9 mouse cellular contexts compared by ENCODE assay signal in the genomic region with DNA sequence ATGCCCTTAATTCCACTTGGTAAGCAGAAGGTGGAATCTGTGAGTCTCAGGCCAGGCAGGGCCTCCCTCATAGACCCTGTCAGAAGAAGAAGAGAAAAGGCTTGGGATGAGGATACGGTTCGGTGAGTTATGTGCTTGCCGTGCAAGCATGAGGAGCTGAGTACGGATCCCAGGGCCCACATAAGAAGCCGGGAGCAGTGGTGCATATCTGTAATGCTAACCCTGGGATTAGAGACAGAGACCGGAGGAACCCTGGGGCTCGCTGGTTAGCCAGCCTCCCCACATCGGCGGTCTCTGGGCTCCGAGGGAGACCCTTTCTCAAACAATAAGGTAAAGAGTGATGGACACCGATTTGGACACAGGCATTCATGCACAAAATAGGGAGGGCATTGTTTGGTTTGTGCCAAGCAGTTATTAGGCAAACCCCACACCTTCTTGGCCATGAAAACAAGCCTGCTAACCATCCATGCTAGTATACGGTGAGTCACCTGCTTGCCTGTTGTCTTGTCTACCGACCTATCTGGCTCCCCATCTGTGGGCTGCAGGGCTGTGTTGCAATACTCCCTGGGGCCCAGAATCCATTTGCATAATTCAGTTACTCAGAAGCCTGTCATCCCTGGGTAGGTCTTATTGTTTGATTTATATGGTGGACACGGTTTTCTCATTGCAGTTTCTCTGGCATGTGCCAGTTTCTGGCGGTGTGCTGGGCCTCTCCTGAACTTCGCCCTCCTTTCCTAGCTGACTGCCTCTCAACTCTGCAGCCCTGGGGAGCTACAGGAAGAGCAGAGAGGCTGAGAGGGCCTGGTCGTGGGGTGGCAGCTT. TPM values are rescaled to one million over a fixed set of nuclear protein-coding genes. Genes with fewer than 3 reads are reported as not detected.
DNase-seq lines count a peak whose midpoint lies in the region; ATAC-seq and TF ChIP-seq lines count a peak whose summit lies in the region.
"Had no signal": no experiment of that assay in that cellular context is flagged by ENCODE, and none has a peak within 500 bp of the region (broad histone marks: within the 10 kb centered on the region; RNA-seq: fewer than 3 reads in every experiment).

No protein-coding gene starts in this region.

- peak; percentile 94 for DNase-seq in 416B (ENCODE audit: low read depth)
- DNase-seq in Muller cell, postnatal 12 days (ENCODE audit: inconsistent ontology term): peak; percentile 92
- peak; percentile 35 for DNase-seq in induced T-regulatory cell, adult 2 months (ENCODE audit: low read depth)
- DNase-seq in liver, embryonic 14.5 days (ENCODE audit: low read depth in 3 of 3, low spot score in 3 of 3): no peak
- DNase-seq in ovary, postnatal 36 days (ENCODE audit: low spot score): no peak
- DNase-seq in layer of hippocampus, postnatal 10 days (ENCODE audit: low spot score in 2 of 2): no peak
- no peak for DNase-seq in thymus, postnatal 10 days (ENCODE audit: low spot score in 2 of 2)
- DNase-seq: lung, embryonic 14.5 days had no signal

- H3K9me3 ChIP-seq in liver, embryonic 14.5 days (ENCODE audit: control insufficient read depth, low read length): no peaks in the 10 kb centered on the region

- H3K9ac ChIP-seq in liver, embryonic 14.5 days (replicated peaks): peak overlapping the region; percentile 2; the same call in 1 of the 2 replicates
- H3K9ac ChIP-seq: lung, embryonic 14.5 days had no signal

- H3K27me3 ChIP-seq in liver, embryonic 14.5 days (ENCODE audit: control insufficient read depth, insufficient read depth, low read length): no peaks in the 10 kb centered on the region

- WGBS in liver, embryonic 14.5 days (ENCODE audit: insufficient replicate concordance): 53% methylated on average over 17 of the region's 17 CpGs

- peak; percentile 67 for ATAC-seq in liver, embryonic 14.5 days (ENCODE audit: insufficient read depth)
- no peak for ATAC-seq in cerebellum, adult (ENCODE audit: insufficient number of reproducible peaks, low FRiP score, low TSS enrichment)

- TF ChIP-seq EP300 in liver, embryonic 14.5 days (IDR thresholded peaks at IDR 0.05; ENCODE audit: low read depth): peak; percentile 21; the same call in 1 of the 2 replicates

- TF ChIP-seq CTCF in liver, embryonic 14.5 days (IDR thresholded peaks at IDR 0.05; ENCODE audit: low read depth): no peak

- no peak overlapping the region for H3K4me3 ChIP-seq in liver, embryonic 14.5 days (ENCODE audit: insufficient read depth in 1 of 2, low read depth in 2 of 2, low read length in 2 of 2)

- H3K4me1 ChIP-seq in liver, embryonic 14.5 days (replicated peaks; ENCODE audit: control insufficient read depth in 2 of 2, insufficient read depth in 2 of 2, low read length in 1 of 2): peaks cover 21 to 35% of the 10 kb centered on the region in 2 experiments

- H3K27ac ChIP-seq in liver, embryonic 14.5 days: peak overlapping the region; percentile 26

- no peaks in the 10 kb centered on the region for H3K36me3 ChIP-seq in liver, embryonic 14.5 days (replicated peaks; ENCODE audit: control insufficient read depth, insufficient read depth, low read depth)

- peak overlapping the region; percentile 51 for H3K4me2 ChIP-seq in liver, embryonic 14.5 days (ENCODE audit: low read depth)
- H3K4me2 ChIP-seq: lung, embryonic 14.5 days had no signal

RNA-seq across cellular contexts. Expression of gene Cpt1a, which starts 11.8 kb away (rescaled TPM):
- 3.5 and 4.6 TPM in 2 replicates for polyA plus RNA-seq in liver, embryonic 14.5 days (2012; rRNA removed)
- polyA plus RNA-seq in liver, embryonic 14.5 days (2014; fragmentation: Nextera tagmentation; extraction: Ambion mirVana): 5.2 and 6.8 TPM in 2 replicates
- total RNA-seq in layer of hippocampus, postnatal 10 days (2021): 10 to 100 TPM; 31.9 to 35.2 TPM

RNA-seq across cellular contexts. Expression of gene Ighmbp2, which starts 51.1 kb away (rescaled TPM):
- 1.4 and 1.6 TPM in 2 replicates for polyA plus RNA-seq in liver, embryonic 14.5 days (2012; rRNA removed)
- 2.0 and 2.3 TPM in 2 replicates for polyA plus RNA-seq in liver, embryonic 14.5 days (2014; fragmentation: Nextera tagmentation; extraction: Ambion mirVana)
- 10 to 100 TPM; 12.4 to 12.6 TPM for total RNA-seq in layer of hippocampus, postnatal 10 days (2021)

RNA-seq across cellular contexts. Expression of gene Mrpl21, which starts 51.2 kb away (rescaled TPM):
- 21.5 and 36.2 TPM in 2 replicates for polyA plus RNA-seq in liver, embryonic 14.5 days (2012; rRNA removed)
- 67.9 and 73.2 TPM in 2 replicates for polyA plus RNA-seq in liver, embryonic 14.5 days (2014; fragmentation: Nextera tagmentation; extraction: Ambion mirVana)
- total RNA-seq in layer of hippocampus, postnatal 10 days (2021): 10 to 100 TPM; 55.1 to 55.7 TPM

RNA-seq across cellular contexts. Expression of gene Tesmin, which starts 54.8 kb away (rescaled TPM):
- polyA plus RNA-seq in liver, embryonic 14.5 days (2012; rRNA removed): 0.17 and 0.25 TPM in 2 replicates
- 0.30 TPM in 2 replicates for polyA plus RNA-seq in liver, embryonic 14.5 days (2014; fragmentation: Nextera tagmentation; extraction: Ambion mirVana)
- total RNA-seq in layer of hippocampus, postnatal 10 days (2021): under 1 TPM; 0.41 to 0.69 TPM

Comparison
In these comparisons a context has a peak if more than half of its experiments do, and no peak if none do; other contexts are left out.
1. DNase-seq: peak in 416B (single experiment), Muller cell, postnatal 12 days (single experiment) and induced T-regulatory cell, adult 2 months (single experiment); none in liver, embryonic 14.5 days (0 of 3), ovary, postnatal 36 days (single experiment), layer of hippocampus, postnatal 10 days (0 of 2) and thymus, postnatal 10 days (0 of 2).